Mouse (Mus musculus) retina, adult 2 months (tissue): ENCODE results near the gene Phyhipl.
A peak's percentile ranks its signal among the peaks of the same experiment; 100 is the strongest.

ENCODE experiments used
- DNase-seq: peaks from one replicate; pipeline ENCODE4 v3.0.0-alpha.2; 2012; ENCODE audit warnings: low read depth, low spot score

The Phyhipl gene

DNA sequence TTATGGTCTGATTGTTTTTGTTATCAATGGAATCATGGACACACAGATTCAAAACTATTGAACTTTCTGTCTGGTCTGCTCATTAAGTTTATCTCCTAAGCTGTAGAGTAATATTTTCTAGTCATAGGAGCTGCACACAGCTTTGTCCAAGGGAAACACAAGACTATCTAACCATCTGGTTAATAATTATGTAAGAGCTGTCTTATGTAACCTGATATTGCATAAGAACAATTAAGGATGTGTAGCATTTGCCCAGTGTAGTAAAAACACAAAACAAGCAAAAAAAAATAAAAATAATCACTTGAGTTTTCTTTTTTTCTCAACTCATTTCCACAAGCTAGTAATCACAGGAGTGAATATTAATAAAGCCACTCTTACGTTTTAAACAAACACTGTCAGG is 20.5 kb downstream of the Phyhipl start:
- DNase-seq = no peak

DNA sequence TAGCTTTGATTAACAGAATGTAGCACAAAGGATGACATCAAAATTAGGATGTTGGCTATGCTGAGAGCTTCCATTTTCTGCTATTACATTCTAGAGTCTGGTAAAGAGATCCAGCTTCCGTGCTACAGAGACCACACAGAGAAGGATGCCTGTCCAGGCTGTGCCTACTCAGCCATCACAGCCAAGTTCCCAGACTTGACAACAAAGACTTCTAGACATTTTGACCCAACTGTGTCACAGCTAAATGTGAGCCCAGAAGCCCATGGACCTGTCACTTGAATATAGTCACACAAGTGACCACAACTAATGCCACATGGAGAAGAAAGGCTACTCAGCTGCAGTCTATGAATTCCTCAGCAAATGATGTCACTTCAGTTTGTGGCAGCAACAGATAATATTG is 24.6 kb downstream of the Phyhipl start:
- no peak for DNase-seq

- no peak for DNase-seq
These were observed 32.3 kb downstream of the Phyhipl start for GRCm38 (mm10) chr10:70623461-70623860.

GRCm38 (mm10) chr10:70616377-70616776 is 39.4 kb downstream of the Phyhipl start:
- DNase-seq = no peak

GRCm38 (mm10) chr10:70611633-70612032 is 44.1 kb downstream of the Phyhipl start:
- no peak for DNase-seq

DNA sequence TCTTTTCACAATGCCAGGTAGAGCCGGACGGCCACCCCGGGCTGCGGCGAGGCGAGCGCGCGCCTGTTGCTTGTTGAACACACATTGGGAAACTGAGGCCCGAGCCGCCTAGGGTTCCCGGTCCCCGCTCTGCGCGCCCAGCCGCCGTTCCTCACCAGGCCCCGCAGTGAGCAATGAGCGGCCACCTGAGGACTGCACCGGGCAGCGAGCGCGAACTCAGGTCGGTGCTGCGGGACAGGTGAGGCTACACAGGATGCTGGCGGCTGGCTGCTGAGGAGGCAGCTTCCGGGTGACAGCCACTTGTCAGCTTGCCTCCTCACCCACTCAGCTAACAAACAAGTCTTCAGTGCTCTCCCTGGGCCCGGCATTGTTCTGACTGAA is 55.9 kb downstream of the Phyhipl start:
- DNase-seq = no peak

GRCm38 (mm10) chr10:70599126-70599924 is 56.4 kb downstream of the Phyhipl start:
- DNase-seq = peak; percentile 94

DNA sequence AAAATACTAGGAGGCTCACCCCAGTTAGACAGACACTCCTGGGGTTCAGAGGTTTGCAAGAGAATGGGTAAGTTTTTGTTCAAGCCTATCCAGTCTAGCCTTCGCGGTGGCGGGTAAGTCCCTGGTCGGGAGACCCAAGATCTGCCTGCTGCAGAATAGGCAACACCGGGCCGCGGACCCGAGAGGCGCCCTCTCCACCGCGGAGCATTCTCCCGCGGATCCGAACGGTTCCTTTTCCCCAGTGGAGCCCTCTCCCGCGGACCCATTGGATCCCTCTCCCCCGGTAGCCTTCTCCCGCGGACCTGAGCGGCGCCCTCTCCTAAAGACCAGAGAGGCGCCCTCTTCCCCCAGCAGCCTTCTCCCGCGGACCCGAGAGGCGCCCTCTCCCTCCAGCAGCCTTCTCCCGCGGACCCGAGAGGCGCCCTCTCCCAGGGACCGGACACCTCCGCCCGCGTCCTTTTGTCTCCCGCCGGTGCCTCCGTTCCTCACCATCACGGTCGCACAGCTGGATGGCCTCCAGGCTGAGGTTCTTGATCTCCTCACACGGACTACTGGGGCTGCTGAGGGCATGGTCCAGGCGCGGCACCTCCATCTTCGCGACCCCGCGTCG is 57.1 kb downstream of the Phyhipl start:
- DNase-seq = peak; percentile 63

GRCm38 (mm10) chr10:70598081-70598515 is 57.7 kb downstream of the Phyhipl start:
- no peak for DNase-seq

- no peak for DNase-seq
These were observed 61.8 kb downstream of the Phyhipl start for GRCm38 (mm10) chr10:70594007-70594406.

DNA sequence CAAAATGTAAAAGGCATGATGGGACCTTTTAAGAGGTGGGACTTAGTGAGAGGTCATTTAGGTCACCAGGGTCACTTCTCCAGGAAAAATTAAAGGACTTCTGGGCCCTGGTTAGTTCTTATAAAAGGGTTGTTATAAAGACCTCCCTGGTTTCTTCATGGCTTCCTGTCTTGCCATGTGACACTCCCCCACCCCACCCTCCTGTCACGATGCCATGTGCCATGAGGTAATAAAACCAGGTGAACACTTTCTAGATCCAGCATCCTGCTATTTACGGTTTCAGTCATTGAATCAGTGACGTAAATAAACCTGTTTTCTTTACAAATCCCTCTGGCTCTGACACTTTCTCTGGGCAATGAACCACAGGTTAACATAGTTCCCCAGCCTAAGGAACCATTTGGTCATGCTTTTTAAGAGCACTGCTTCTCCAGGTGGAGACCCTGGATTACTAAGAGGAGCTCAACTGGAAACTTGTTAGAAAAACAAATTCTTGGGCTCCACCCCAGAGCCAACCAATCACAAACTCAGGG is 68.8 kb downstream of the Phyhipl start:
- DNase-seq = no peak

DNA sequence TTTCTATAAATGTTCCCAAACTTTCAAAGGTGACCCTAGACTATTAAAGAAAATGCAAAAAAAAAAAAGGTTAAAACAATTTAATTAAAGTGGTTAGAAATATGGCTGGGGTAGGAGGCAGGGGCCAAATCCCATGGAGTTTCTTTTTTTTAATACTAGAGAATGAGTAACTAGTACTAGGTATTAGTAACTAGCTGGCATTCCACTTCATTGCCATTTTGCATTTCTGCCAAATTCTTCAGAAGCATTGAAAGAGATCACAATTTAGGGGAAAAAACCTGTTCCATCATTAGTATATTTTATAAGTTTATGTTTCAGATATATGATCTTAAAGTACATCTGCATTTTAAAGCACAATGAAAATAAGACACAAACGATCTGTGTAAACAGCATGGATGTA is 71.6 kb downstream of the Phyhipl start:
- no peak for DNase-seq

GRCm38 (mm10) chr10:70581556-70582211 is 74.1 kb downstream of the Phyhipl start:
- no peak for DNase-seq

GRCm38 (mm10) chr10:70563636-70564035 is 92.1 kb downstream of the Phyhipl start:
- DNase-seq = no peak

DNA sequence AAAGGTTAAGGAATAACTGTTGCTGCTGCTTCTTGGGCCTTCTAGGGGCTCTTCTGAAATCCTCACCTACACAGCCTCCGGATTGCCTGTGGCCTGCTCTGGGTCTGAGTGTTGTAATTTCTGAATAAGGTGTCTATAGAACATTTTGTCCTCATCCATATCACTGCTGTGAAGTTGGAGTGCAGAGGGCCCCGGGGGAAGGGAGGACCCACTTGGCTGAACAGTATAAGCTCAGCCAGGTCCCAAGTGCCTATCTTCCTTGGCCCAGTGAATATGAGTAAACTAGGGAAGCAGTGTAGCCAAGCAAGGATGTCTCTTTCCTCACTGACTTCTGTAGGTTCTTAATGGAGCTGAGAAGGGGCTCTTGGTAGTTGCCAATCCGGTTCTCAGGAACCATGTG is 103.2 kb downstream of the Phyhipl start:
- DNase-seq = no peak

GRCm38 (mm10) chr10:70542857-70543256 is 112.9 kb downstream of the Phyhipl start:
- DNase-seq = no peak

DNA sequence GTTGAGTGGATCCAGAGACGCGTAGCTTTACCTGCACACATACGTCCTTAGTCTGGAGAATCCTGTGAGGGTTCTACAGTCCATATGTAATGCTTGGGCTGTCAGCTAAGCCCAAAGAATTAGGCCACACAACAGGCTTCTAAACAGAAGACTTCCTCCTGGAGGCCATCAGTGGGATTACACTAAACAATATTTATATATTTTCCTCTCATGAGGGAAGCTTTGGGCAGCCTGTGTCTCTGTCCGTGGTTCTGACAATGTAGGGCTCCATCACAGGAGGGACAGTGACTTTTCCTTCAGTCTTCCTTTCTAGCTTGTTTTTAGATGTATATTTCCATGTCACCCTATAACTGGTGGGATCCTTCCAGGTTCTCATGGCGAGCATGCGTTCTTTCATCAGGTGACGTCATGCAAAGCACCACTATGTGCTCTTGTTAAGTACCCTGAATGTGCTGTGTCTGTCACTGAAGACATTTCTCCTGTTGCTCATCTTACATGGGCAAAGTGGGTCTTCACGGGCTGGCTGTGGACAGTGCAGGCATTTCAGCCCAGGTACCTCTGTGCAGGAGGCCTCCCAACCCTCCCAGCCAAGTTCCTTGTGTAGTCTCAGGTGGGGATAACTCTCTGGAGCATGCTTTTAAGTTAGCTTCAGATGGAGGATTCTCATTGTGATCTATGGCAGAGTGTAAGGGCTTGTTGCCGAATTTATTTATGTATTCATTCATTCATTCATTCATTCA is 115.1 kb downstream of the Phyhipl start:
- DNase-seq = no peak

- DNase-seq = no peak
These were observed 116.5 kb downstream of the Phyhipl start for GRCm38 (mm10) chr10:70539251-70539650.

DNA sequence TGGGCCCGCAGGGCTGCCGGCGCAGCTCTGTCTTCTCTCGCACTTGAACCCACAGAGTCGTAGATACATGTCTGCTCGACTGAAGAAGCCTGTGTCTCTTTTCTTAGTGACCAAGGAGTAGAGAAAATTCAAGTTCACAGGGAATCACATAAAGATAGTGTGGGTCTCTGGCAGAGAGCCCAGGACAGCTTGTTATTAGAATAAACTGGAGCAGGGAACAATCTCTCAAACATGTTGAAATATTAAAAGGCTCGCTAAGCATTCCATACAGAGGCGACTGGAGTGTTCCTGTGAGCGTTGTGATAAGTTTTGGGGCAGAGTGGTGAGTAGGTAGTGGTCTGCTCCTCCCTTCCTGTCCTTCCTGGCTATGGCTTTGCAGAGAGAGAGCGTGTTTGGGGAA is 118.1 kb downstream of the Phyhipl start:
- DNase-seq = no peak

- no peak for DNase-seq
These were observed 120.4 kb downstream of the Phyhipl start for GRCm38 (mm10) chr10:70535401-70535800.

DNA sequence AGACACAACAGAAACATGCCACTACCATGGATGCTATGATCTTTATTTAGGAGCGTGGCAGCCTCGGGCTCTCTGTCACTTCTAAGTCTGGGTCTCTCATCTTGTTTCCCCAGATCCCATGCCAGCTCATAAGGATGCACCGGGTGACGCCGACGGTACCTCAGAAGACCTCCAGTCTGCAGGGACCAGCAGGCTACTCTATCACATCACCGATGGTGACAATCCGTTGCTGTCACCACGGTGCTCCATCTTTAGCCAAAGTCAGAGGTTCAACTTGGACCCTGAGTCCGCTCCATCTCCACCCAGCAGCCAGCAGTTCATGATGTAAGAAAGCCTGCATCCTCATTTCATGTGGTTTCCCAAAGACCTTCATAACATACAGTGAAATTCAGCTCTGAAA is 121.2 kb downstream of the Phyhipl start:
- DNase-seq = no peak

DNA sequence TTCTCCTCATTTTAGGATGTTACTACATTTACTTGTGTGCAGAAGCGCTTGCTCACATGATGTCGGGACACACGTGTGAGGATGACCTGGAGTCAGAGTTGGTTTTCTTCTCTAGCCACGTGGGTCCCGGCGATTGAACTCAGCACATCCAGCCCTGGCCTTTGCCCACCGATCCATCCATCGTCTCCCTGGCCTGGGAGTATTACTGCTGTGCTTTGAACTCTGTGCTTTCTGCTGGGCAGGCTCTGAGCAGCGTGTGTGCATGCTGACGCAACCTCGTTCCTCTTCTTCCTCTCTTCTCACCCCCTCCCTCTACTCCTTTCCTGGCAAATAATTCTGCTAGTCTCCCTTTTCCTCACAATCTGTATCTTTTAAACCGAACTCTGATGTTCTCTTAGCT is 121.8 kb downstream of the Phyhipl start:
- no peak for DNase-seq
